Mouse (Mus musculus): ENCODE measurements around the gene Rergl.

DNA sequence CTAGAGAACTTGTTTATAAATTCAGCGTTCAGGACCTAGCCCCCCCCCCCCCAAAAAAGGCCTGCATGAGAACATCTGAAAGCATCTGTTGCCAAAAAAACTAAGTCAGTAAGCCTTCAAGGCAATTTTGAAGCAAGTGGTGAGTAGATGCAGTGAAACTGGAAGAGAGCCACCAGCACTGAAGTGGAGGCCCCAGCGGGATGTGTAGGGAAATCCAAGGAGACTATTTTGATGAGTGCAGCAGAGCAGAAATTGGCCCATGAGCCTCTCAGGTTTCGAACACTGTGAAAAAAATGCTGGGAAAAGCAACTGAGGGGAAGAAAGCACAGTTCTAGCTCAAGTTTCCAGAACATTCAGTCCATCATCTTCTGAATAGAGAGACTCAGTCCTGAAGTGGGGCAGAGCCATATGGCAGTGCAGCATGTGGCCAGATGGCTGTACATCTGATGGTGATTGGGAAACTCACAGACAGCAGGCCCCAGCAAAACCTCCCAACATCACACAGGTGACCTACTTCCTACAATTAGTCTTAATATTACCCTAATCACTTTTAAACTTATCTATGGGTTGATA is 13.2 kb upstream of the Rergl start:
- TF ChIP-seq POLR2A (IDR thresholded peaks at IDR 0.05; ENCODE audit: control insufficient read depth, extremely low read depth, insufficient read depth, low read length, poor library complexity), result no peak
- TF ChIP-seq CTCF (IDR thresholded peaks at IDR 0.05; ENCODE audit: borderline replicate concordance, control insufficient read depth, extremely low read depth, insufficient read depth, low read length, poor library complexity), result no peak

All from thymus, adult 2 months (tissue).